Mouse (Mus musculus): ENCODE data around the gene Olfr572.

DNA sequence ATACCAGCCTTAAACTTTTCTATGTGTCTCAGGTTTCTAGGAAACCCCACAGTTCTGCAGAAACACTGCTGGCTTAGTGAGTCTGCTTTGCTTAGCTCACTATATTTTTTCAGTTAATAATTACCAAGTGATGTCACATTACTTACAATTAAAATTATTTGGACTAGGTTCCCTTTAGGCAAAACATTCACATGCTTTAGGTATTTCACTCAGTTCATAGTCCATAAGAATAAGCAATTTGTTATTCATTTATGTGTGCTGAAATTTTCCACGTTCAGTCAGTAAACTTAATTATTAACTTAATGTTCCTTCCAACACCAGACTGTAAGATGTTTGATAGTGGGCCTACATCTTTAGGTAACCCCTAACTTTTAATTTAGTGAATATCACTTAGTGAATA, 26.5 kb downstream of the Olfr572 start:
- no peak for TF ChIP-seq CTCF (IDR thresholded peaks at IDR 0.05)
- TF ChIP-seq EP300 (IDR thresholded peaks at IDR 0.05), result no peak
